Mouse (Mus musculus): ENCODE results near the gene Scarf1. TPM values are rescaled to one million over a fixed set of nuclear protein-coding genes. Genes with fewer than 3 reads are reported as not detected.

The Scarf1 gene
- total and polyA plus RNA-seq, 3 experiments = 0.24 to 0.90 (median 0.76) TPM

DNA sequence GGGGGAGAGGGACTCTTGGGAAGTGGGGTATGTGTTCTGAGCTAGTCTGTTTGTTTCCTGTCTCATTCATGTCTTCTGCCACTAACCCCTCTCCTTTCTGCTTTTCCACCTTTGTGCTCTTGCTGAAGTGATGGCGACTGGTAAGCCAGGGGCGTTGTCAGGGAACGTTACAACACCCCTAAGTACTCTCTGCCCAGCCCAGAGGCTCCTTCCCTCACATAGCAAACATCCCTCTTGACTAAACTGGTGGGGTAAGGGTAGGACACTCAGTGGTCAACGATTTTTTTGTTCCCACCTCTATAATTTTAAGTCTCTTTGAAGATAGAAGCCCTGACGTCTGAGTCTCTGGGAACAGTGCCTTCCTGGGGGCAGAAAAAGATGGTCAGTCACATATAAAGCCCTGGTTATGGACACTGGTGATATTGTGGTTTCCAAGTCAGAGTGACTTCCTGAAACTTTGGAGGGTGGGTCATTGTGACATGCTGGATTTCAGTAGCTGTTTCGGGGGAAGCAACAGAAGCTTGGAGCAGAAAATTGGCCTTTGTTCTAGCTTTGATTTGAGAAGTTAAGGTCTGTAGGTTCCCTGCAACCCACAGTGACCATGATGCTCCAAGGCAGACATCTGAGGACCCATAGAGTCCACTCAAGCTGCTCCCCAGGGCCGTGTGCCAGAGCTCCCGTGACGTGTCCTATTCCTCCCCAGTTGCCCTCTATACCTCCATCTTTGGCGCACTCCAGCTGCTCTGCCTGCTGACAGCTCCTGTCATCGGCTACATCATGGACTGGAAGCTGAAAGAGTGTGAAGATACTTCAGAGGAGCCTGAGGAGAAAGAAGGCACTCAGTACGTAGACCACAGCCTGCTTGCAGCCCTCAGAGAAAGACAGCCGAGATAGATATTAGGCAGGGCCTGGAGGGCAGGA lies 53.2 kb downstream of the Scarf1 start:
- H3K4me1 ChIP-seq (ENCODE audit: control insufficient read depth in 1 of 2, insufficient read depth in 2 of 2) = peaks cover 35 to 75% of the 10 kb centered on the region in 2 experiments
- dilution Hi-C loops (cut with MboI; ENCODE audit: extremely low pct_ligation_motif_present, extremely low pct_unique_long_range_greater_than_20kb, low sequenced_read_pairs) = no loop called here

GRCm38 (mm10) chr11:75567346-75568114 lies 54.2 kb downstream of the Scarf1 start:
- Histone ChIP-seq H3K4me3 (replicated peaks in 1 of 3; ENCODE audit: low read depth in 2 of 3, low read length in 2 of 3, poor library complexity in 1 of 3) (no peak overlapping the region), H3K79me2 (replicated peaks; ENCODE audit: control insufficient read depth, extremely low read depth, insufficient read depth, poor library complexity, severe bottlenecking) (no peaks in the 10 kb centered on the region), H3K4me2 (ENCODE audit: insufficient read depth, low read depth, poor library complexity, severe bottlenecking) (no peak overlapping the region), H3K9me3 (replicated peaks; ENCODE audit: low read length) (no peaks in the 10 kb centered on the region), H3K4me1 (ENCODE audit: control insufficient read depth in 1 of 2, insufficient read depth in 2 of 2) (peaks cover 32 to 74% of the 10 kb centered on the region in 2 experiments), H3K27me3 (replicated peaks) (no peaks in the 10 kb centered on the region), H3K36me3 (replicated peaks in 1 of 2; ENCODE audit: control insufficient read depth in 1 of 2, insufficient read depth in 1 of 2, low read length in 1 of 2) (peaks cover 20 to 75% of the 10 kb centered on the region in 2 experiments), H3K27ac (ENCODE audit: insufficient read depth, low read depth) (no peak overlapping the region), H3K9ac (ENCODE audit: insufficient read depth, low read depth) (no peak overlapping the region)
- no peak for DNase-seq (ENCODE audit: extremely low read depth)
- in situ Hi-C loops (cut with MboI; ENCODE audit: low pct_ligation_motif_present, low pct_unique_long_range_greater_than_20kb, low sequenced_read_pairs) = no loop called here
- no peak for TF ChIP-seq USF1 (IDR thresholded peaks at IDR 0.05; ENCODE audit: low read depth, low read length)
- dilution Hi-C loops (cut with MboI; ENCODE audit: extremely low pct_ligation_motif_present, extremely low pct_unique_long_range_greater_than_20kb, low sequenced_read_pairs) = no loop called here

More for the DNA sequence above, 53.2 kb downstream of the Scarf1 start:
- H3K27me3 ChIP-seq (replicated peaks) = no peaks in the 10 kb centered on the region
- H3K4me2 ChIP-seq (ENCODE audit: insufficient read depth, low read depth, poor library complexity, severe bottlenecking) = no peak overlapping the region
- peaks cover 20 to 69% of the 10 kb centered on the region in 2 experiments for H3K36me3 ChIP-seq (replicated peaks in 1 of 2; ENCODE audit: control insufficient read depth in 1 of 2, insufficient read depth in 1 of 2, low read length in 1 of 2)
- no peak for DNase-seq (ENCODE audit: extremely low read depth)
- no peak overlapping the region for H3K27ac ChIP-seq (ENCODE audit: insufficient read depth, low read depth)
- no peaks in the 10 kb centered on the region for H3K9me3 ChIP-seq (replicated peaks; ENCODE audit: low read length)
- H3K4me3 ChIP-seq (replicated peaks in 1 of 3; ENCODE audit: low read depth in 2 of 3, low read length in 2 of 3, poor library complexity in 1 of 3) = no peak overlapping the region
- in situ Hi-C loops (cut with MboI; ENCODE audit: low pct_ligation_motif_present, low pct_unique_long_range_greater_than_20kb, low sequenced_read_pairs) = no loop called here
- no peak overlapping the region for H3K9ac ChIP-seq (ENCODE audit: insufficient read depth, low read depth)
- TF ChIP-seq TCF12 (IDR thresholded peaks at IDR 0.05; ENCODE audit: low read depth, low read length) (no peak), CTCF (conservative IDR thresholded peaks at IDR 0.05 in 1 of 2, IDR thresholded peaks at IDR 0.05 in 1 of 2; ENCODE audit: low read depth in 2 of 2, low read length in 2 of 2) (no peak), MYC (IDR thresholded peaks at IDR 0.05; ENCODE audit: low read depth, low read length) (no peak), BHLHE40 (IDR thresholded peaks at IDR 0.05; ENCODE audit: low read depth, low read length) (no peak), UBTF (IDR thresholded peaks at IDR 0.05; ENCODE audit: low read depth, low read length) (no peak), SIN3A (IDR thresholded peaks at IDR 0.05; ENCODE audit: low read length) (no peak)
- no peaks in the 10 kb centered on the region for H3K79me2 ChIP-seq (replicated peaks; ENCODE audit: control insufficient read depth, extremely low read depth, insufficient read depth, poor library complexity, severe bottlenecking)

- in situ Hi-C loops (cut with MboI; ENCODE audit: low pct_ligation_motif_present, low pct_unique_long_range_greater_than_20kb, low sequenced_read_pairs) = no loop called here
- H3K79me2 ChIP-seq (replicated peaks; ENCODE audit: control insufficient read depth, extremely low read depth, insufficient read depth, poor library complexity, severe bottlenecking) = no peaks in the 10 kb centered on the region
These were observed 54.8 kb downstream of the Scarf1 start for GRCm38 (mm10) chr11:75568115-75568511.

More at GRCm38 (mm10) chr11:75568115-75568511, 54.8 kb downstream of the Scarf1 start:
- Histone ChIP-seq H3K4me2 (ENCODE audit: insufficient read depth, low read depth, poor library complexity, severe bottlenecking) (no peak overlapping the region), H3K4me3 (replicated peaks in 1 of 3; ENCODE audit: low read depth in 2 of 3, low read length in 2 of 3, poor library complexity in 1 of 3) (no peak overlapping the region), H3K9ac (ENCODE audit: insufficient read depth, low read depth) (no peak overlapping the region), H3K27me3 (replicated peaks) (no peaks in the 10 kb centered on the region), H3K4me1 (ENCODE audit: control insufficient read depth in 1 of 2, insufficient read depth in 2 of 2) (peaks cover 30 to 74% of the 10 kb centered on the region in 2 experiments), H3K9me3 (replicated peaks; ENCODE audit: low read length) (no peaks in the 10 kb centered on the region), H3K27ac (ENCODE audit: insufficient read depth, low read depth) (no peak overlapping the region), H3K36me3 (replicated peaks in 1 of 2; ENCODE audit: control insufficient read depth in 1 of 2, insufficient read depth in 1 of 2, low read length in 1 of 2) (peaks cover 20 to 75% of the 10 kb centered on the region in 2 experiments)
- no peak for DNase-seq (ENCODE audit: extremely low read depth)
- dilution Hi-C loops (cut with MboI; ENCODE audit: extremely low pct_ligation_motif_present, extremely low pct_unique_long_range_greater_than_20kb, low sequenced_read_pairs) = no loop called here
- TF ChIP-seq USF1 (IDR thresholded peaks at IDR 0.05; ENCODE audit: low read depth, low read length) (no peak), RAD21 (IDR thresholded peaks at IDR 0.05; ENCODE audit: low read depth, low read length) (no peak)

All from CH12.LX (cell line).